Mouse (Mus musculus) MEL (cell line): ENCODE data around the gene Rnd2. TPM values are rescaled to one million over a fixed set of nuclear protein-coding genes. Genes with fewer than 3 reads are reported as not detected.

ENCODE experiments used
- DNase-seq: peaks from one replicate; pipeline ENCODE4 v3.0.0; 2011; ENCODE audit warnings: low read depth, low spot score
- H3K27ac ChIP-seq: 2 replicates; pipeline ENCODE4 v1.5.1; 2012; ENCODE audit warnings: low read depth, mild to moderate bottlenecking, control low read depth, low read length, moderate library complexity; ENCODE audit not compliant: control insufficient read depth
- H3K27me3 ChIP-seq, 2 experiments: fragments of 150-350 bp in 1 of 2; sonication (generic) in 1 of 2; 2 replicates each; pipeline ENCODE4 v1.6.1; 2012; ENCODE audit warnings: low read length in 2 of 2, mild to moderate bottlenecking in 2 of 2, improper control_type of control experiment in 1 of 2, moderate library complexity in 1 of 2; ENCODE audit not compliant: insufficient read depth in 2 of 2, control insufficient read depth in 1 of 2
- H3K36me3 ChIP-seq, 2 experiments: 2 replicates each; pipeline ENCODE4 v1.6.1; 2012 to 2014; ENCODE audit warnings: low read length in 2 of 2, improper control_type of control experiment in 1 of 2, inconsistent platforms in 1 of 2, mild to moderate bottlenecking in 1 of 2; ENCODE audit not compliant: insufficient read depth in 2 of 2, control insufficient read depth in 1 of 2
- H3K4me1 ChIP-seq, 2 experiments: fragments of 150-350 bp in 1 of 2; sonication (generic) in 1 of 2; 2 replicates each; pipeline ENCODE4 v1.6.1; 2012; ENCODE audit warnings: low read length in 2 of 2, improper control_type of control experiment in 1 of 2, mild to moderate bottlenecking in 1 of 2; ENCODE audit not compliant: insufficient read depth in 2 of 2, control insufficient read depth in 1 of 2
- H3K4me3 ChIP-seq, 2 experiments: fragments of 150-350 bp in 1 of 2; sonication (generic) in 1 of 2; 2 replicates each; pipeline ENCODE4 v1.5.1; 2012; ENCODE audit warnings: low read depth in 2 of 2, low read length in 2 of 2, mild to moderate bottlenecking in 2 of 2, moderate library complexity in 2 of 2, control low read depth in 1 of 2, improper control_type of control experiment in 1 of 2; ENCODE audit not compliant: control insufficient read depth in 1 of 2, insufficient read depth in 1 of 2
- H3K79me2 ChIP-seq: 2 replicates; pipeline ENCODE4 v1.6.1; 2012; ENCODE audit warnings: mild to moderate bottlenecking, low read length, moderate library complexity; ENCODE audit not compliant: control insufficient read depth, poor library complexity, insufficient read depth
- H3K9ac ChIP-seq: 2 replicates; pipeline ENCODE4 v1.6.1; 2012; ENCODE audit warnings: low read depth, mild to moderate bottlenecking, control low read depth, low read length, moderate library complexity; ENCODE audit not compliant: control insufficient read depth, poor library complexity, severe bottlenecking
- H3K9me3 ChIP-seq: fragments of 150-350 bp; sonication (generic); replicated peaks from 2 replicates; pipeline ENCODE4 v1.6.1; 2012; ENCODE audit warnings: mild to moderate bottlenecking, low read length, improper control_type of control experiment, moderate library complexity; ENCODE audit not compliant: insufficient read depth
- CHD1 ChIP-seq: IDR thresholded peaks from 2 replicates; pipeline ENCODE4 v1.6.1; 2012; ENCODE audit warnings: low read depth, mild to moderate bottlenecking, inconsistent platforms, low read length, improper control_type of control experiment
- CHD2 ChIP-seq: IDR thresholded peaks from 2 replicates; pipeline ENCODE4 v1.6.1; 2011; ENCODE audit warnings: low read length, improper control_type of control experiment
- CTCF ChIP-seq, 3 experiments: IDR thresholded peaks in 2 of 3; conservative IDR thresholded peaks in 1 of 3; 2 replicates each; pipeline ENCODE4 v1.5.1; 2011 to 2012; ENCODE audit warnings: low read length in 3 of 3, low read depth in 2 of 3, mild to moderate bottlenecking in 2 of 3, improper control_type of control experiment in 1 of 3, inconsistent platforms in 1 of 3, mixed read lengths in 1 of 3, moderate library complexity in 1 of 3; ENCODE audit not compliant: control insufficient read depth in 1 of 3, insufficient read depth in 1 of 3, poor library complexity in 1 of 3, severe bottlenecking in 1 of 3
- GABPA ChIP-seq: IDR thresholded peaks from 2 replicates; pipeline ENCODE4 v1.6.1; 2012; ENCODE audit warnings: low read depth, mild to moderate bottlenecking, inconsistent platforms, low read length, improper control_type of control experiment, moderate library complexity
- JUND ChIP-seq: IDR thresholded peaks from 2 replicates; pipeline ENCODE4 v1.6.1; 2011; ENCODE audit warnings: low read depth, mild to moderate bottlenecking, improper control_type of control experiment, low read length
- MAFK ChIP-seq: IDR thresholded peaks from 2 replicates; pipeline ENCODE4 v1.6.1; 2011; ENCODE audit warnings: low read depth, mild to moderate bottlenecking, low read length, improper control_type of control experiment, borderline replicate concordance
- MAX ChIP-seq: IDR thresholded peaks from 2 replicates; pipeline ENCODE4 v1.6.1; 2011; ENCODE audit warnings: low read length, improper control_type of control experiment
- MXI1 ChIP-seq: IDR thresholded peaks from 2 replicates; pipeline ENCODE4 v1.6.1; 2011; ENCODE audit warnings: mild to moderate bottlenecking, low read depth, low read length, improper control_type of control experiment
- MYB ChIP-seq: IDR thresholded peaks from 2 replicates; pipeline ENCODE4 v1.6.1; 2011; ENCODE audit warnings: mild to moderate bottlenecking, low read depth, low read length, improper control_type of control experiment
- POLR2AphosphoS2 ChIP-seq: IDR thresholded peaks from 2 replicates; pipeline ENCODE4 v1.6.1; 2011; ENCODE audit warnings: low read length, improper control_type of control experiment
- RAD21 ChIP-seq: IDR thresholded peaks from 2 replicates; pipeline ENCODE4 v1.6.1; 2011; ENCODE audit warnings: mild to moderate bottlenecking, low read depth, low read length, improper control_type of control experiment
- SIN3A ChIP-seq: IDR thresholded peaks from 2 replicates; pipeline ENCODE4 v1.6.1; 2012; ENCODE audit warnings: low read length, improper control_type of control experiment, inconsistent platforms
- SMC3 ChIP-seq: IDR thresholded peaks from 2 replicates; pipeline ENCODE4 v1.6.1; 2011; ENCODE audit warnings: low read depth, low read length, improper control_type of control experiment
- TBP ChIP-seq: IDR thresholded peaks from 2 replicates; pipeline ENCODE4 v1.8.0; 2011; ENCODE audit warnings: low read depth, low read length, improper control_type of control experiment
- TCF12 ChIP-seq: IDR thresholded peaks from 2 replicates; pipeline ENCODE4 v1.6.1; 2014; ENCODE audit warnings: low read depth, mild to moderate bottlenecking, inconsistent platforms, low read length, improper control_type of control experiment, moderate library complexity
- UBTF ChIP-seq: IDR thresholded peaks from 2 replicates; pipeline ENCODE4 v1.6.1; 2012; ENCODE audit warnings: low read depth, mild to moderate bottlenecking, inconsistent platforms, low read length, improper control_type of control experiment, moderate library complexity, borderline replicate concordance; ENCODE audit not compliant: insufficient read depth
- ZKSCAN1 ChIP-seq: IDR thresholded peaks from 2 replicates; pipeline ENCODE4 v1.6.1; 2012; ENCODE audit warnings: low read depth, mild to moderate bottlenecking, inconsistent platforms, low read length, improper control_type of control experiment, moderate library complexity
- polyA plus RNA-seq, 2 experiments: library from polyadenylated mRNA; stranded (reverse) in 1 of 2; unstranded in 1 of 2; fragments of >175 nt in 1 of 2; fragments of >200 nt in 1 of 2; gene quantifications; 2 replicates each; pipeline versions ENCODE4 v1.2.1 to v1.2.4; 2012; ENCODE audit warnings: low replicate concordance in 2 of 2, low read depth in 1 of 2; ENCODE audit not compliant: insufficient read length in 2 of 2, insufficient read depth in 1 of 2, missing spikeins in 1 of 2
- total RNA-seq: library from RNA; depleted of rRNA; stranded (reverse); fragments of 300-350 nt; gene quantifications from 2 replicates; pipeline ENCODE4 v1.2.3, GENCODE M21; 2012

Rnd2 gene
- total and polyA plus RNA-seq, 3 experiments = 4.2 to 18.6 TPM; not detected in 1

GRCm38 (mm10) chr11:101431327-101431726 is 33.5 kb upstream of the Rnd2 start:
- Histone ChIP-seq H3K9ac (no peak overlapping the region), H3K27ac (no peak overlapping the region), H3K9me3 (no peaks in the 10 kb centered on the region), H3K27me3 (no peaks in the 10 kb centered on the region), H3K36me3 (peaks cover 8 to 9% of the 10 kb centered on the region in 2 experiments), H3K4me1 (peaks cover 4 to 7% of the 10 kb centered on the region in 2 experiments)
- no peak for DNase-seq
- no peak for TF ChIP-seq SMC3
- no peak for TF ChIP-seq POLR2AphosphoS2
- TF ChIP-seq RAD21 = no peak
- TF ChIP-seq JUND = no peak
- no peak for TF ChIP-seq TCF12
- no peak for TF ChIP-seq MXI1
- TF ChIP-seq UBTF = no peak
- TF ChIP-seq MYB = no peak
- no peak for TF ChIP-seq GABPA
- no peak for TF ChIP-seq MAX
- no peak for TF ChIP-seq CHD2
- TF ChIP-seq SIN3A = no peak
- TF ChIP-seq, all 39 proteins: peak for 0
- Histone ChIP-seq H3K4me3 (no peak overlapping the region), H3K79me2 (peaks cover 7% of the 10 kb centered on the region)

GRCm38 (mm10) chr11:101433396-101433795 is 31.4 kb upstream of the Rnd2 start:
- Histone ChIP-seq H3K9ac (no peak overlapping the region), H3K9me3 (no peaks in the 10 kb centered on the region), H3K4me1 (no peaks in the 10 kb centered on the region), H3K27ac (no peak overlapping the region), H3K27me3 (no peaks in the 10 kb centered on the region), H3K4me3 (no peak overlapping the region), H3K36me3 (peaks cover 3 to 9% of the 10 kb centered on the region in 2 experiments; a peak in 3 of 4 replicates), H3K79me2 (no peaks in the 10 kb centered on the region; the same call in 1 of the 2 replicates)
- no peak for DNase-seq
- no peak for TF ChIP-seq CHD1

GRCm38 (mm10) chr11:101435831-101436230 is 29.0 kb upstream of the Rnd2 start:
- Histone ChIP-seq H3K9ac (no peak overlapping the region), H3K4me3 (no peak overlapping the region), H3K27ac (no peak overlapping the region), H3K36me3 (peaks cover 2 to 3% of the 10 kb centered on the region in 2 experiments; a peak in 2 of 4 replicates), H3K9me3 (no peaks in the 10 kb centered on the region), H3K27me3 (no peaks in the 10 kb centered on the region), H3K79me2 (no peaks in the 10 kb centered on the region)
- no peak for DNase-seq
- TF ChIP-seq CTCF (IDR thresholded peaks at IDR 0.05 in 2 of 3, conservative IDR thresholded peaks at IDR 0.05 in 1 of 3; ENCODE audit: control insufficient read depth in 1 of 3, insufficient read depth in 1 of 3, low read depth in 2 of 3, low read length in 3 of 3, poor library complexity in 1 of 3, severe bottlenecking in 1 of 3) (no peak), ZKSCAN1 (no peak), TBP (no peak), MAFK (no peak), MAX (no peak), GABPA (no peak), SMC3 (no peak), RAD21 (no peak)
- TF ChIP-seq, all 39 proteins: peak for 0
- H3K4me1 ChIP-seq = no peaks in the 10 kb centered on the region
